9 mouse cellular contexts compared by ENCODE assay signal in the genomic region with DNA sequence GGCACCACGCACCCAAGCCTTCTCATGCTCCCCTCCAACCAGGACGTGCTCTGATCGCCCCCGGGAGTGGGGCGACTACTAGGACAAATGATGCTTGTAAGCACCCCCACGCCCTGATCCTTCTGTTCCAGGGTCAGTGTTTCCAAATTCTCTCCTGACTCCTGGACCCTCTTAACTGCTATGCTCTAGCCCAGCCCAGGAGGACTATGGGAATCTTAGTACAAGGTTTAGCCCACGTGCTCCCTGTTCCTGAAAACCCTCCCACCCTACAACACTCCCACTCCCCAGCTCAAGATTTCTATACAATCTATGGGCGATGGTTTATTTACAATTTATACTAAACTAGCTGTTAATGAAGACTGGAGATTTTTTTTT. TPM values are rescaled to one million over a fixed set of nuclear protein-coding genes. Genes with fewer than 3 reads are reported as not detected.
DNase-seq lines count a peak whose midpoint lies in the region; ATAC-seq and TF ChIP-seq lines count a peak whose summit lies in the region.
"Had no signal": no experiment of that assay in that cellular context is flagged by ENCODE, and none has a peak within 500 bp of the region (broad histone marks: within the 10 kb centered on the region; RNA-seq: fewer than 3 reads in every experiment).

No protein-coding gene starts in this region.

- H3K27me3 ChIP-seq in C2C12 (ENCODE audit: control insufficient read depth, insufficient read depth, insufficient read length) = no peaks in the 10 kb centered on the region
- no peaks in the 10 kb centered on the region for H3K27me3 ChIP-seq in forebrain, postnatal 0 days (ENCODE audit: insufficient read depth, low read length)
- H3K27me3 ChIP-seq in liver, embryonic 15.5 days = no peaks in the 10 kb centered on the region

- H3K27ac ChIP-seq in gastrocnemius, adult 2 months = peak overlapping the region; percentile 93
- H3K27ac ChIP-seq in forebrain, postnatal 0 days (ENCODE audit: low read depth, low read length) = peak overlapping the region; percentile 97; the same call in 1 of the 2 replicates
- H3K27ac ChIP-seq in liver, embryonic 15.5 days (replicated peaks) = peak overlapping the region; percentile 53; the same call in 1 of the 2 replicates

- peak overlapping the region; percentile 73 for H3K4me2 ChIP-seq in forebrain, postnatal 0 days (ENCODE audit: low read depth)
- H3K4me2 ChIP-seq in liver, embryonic 15.5 days = peak overlapping the region; percentile 92

- ATAC-seq in forebrain, postnatal 0 days = peak; percentile 19
- no peak for ATAC-seq in liver, embryonic 15.5 days (ENCODE audit: insufficient read depth)

- peaks cover 30% of the 10 kb centered on the region for H3K79me3 ChIP-seq in C2C12 (ENCODE audit: low read depth)

- H3K9ac ChIP-seq in forebrain, postnatal 0 days = peak overlapping the region; percentile 96
- H3K9ac ChIP-seq in liver, embryonic 15.5 days = peak overlapping the region; percentile 94; the same call in 1 of the 2 replicates

- peaks cover 53% of the 10 kb centered on the region for H3K36me3 ChIP-seq in C2C12 (ENCODE audit: control insufficient read depth, insufficient read depth)
- H3K36me3 ChIP-seq in forebrain, postnatal 0 days (ENCODE audit: insufficient read depth) = peaks cover 61% of the 10 kb centered on the region
- H3K36me3 ChIP-seq in liver, embryonic 15.5 days (replicated peaks) = peaks cover 82% of the 10 kb centered on the region

- no peaks in the 10 kb centered on the region for H3K9me3 ChIP-seq in forebrain, postnatal 0 days (ENCODE audit: low read length)
- H3K9me3 ChIP-seq in liver, embryonic 15.5 days (replicated peaks) = no peaks in the 10 kb centered on the region

- H3K4me1 ChIP-seq in forebrain, postnatal 0 days (ENCODE audit: insufficient read depth) = peaks cover 7% of the 10 kb centered on the region; the same call in 1 of the 2 replicates
- peaks cover 45% of the 10 kb centered on the region for H3K4me1 ChIP-seq in liver, embryonic 15.5 days (replicated peaks)

- intact Hi-C loops in gastrocnemius, adult 2 months (cut with DNase I) = no loop called here

- H3K4me3 ChIP-seq in gastrocnemius, adult 2 months = peak overlapping the region; percentile 98
- H3K4me3 ChIP-seq in C2C12 (ENCODE audit: insufficient read depth, poor library complexity, severe bottlenecking) = no peak overlapping the region
- H3K4me3 ChIP-seq in forebrain, postnatal 0 days (ENCODE audit: low read depth, low read length) = peak overlapping the region; percentile 94
- H3K4me3 ChIP-seq in liver, embryonic 15.5 days (replicated peaks) = peak overlapping the region; percentile 89

- 13% methylated on average over 8 of the region's 8 CpGs for WGBS in forebrain, postnatal 0 days
- WGBS in liver, embryonic 15.5 days (ENCODE audit: insufficient replicate concordance) = 19% methylated on average over 8 of the region's 8 CpGs

- no peak for DNase-seq in gastrocnemius, adult 2 months
- no peak for DNase-seq in gastrocnemius, postnatal 4 days (ENCODE audit: low spot score in 2 of 2)
- no peak for DNase-seq in forebrain, postnatal 0 days
- DNase-seq in spleen, postnatal 10 days (ENCODE audit: low spot score in 2 of 2) = no peak
- DNase-seq in frontal cortex, postnatal 14 days (ENCODE audit: low spot score in 2 of 2) = no peak
- no peak for DNase-seq in yolk sac, embryonic 10.5 days (ENCODE audit: low spot score)

- H3ac ChIP-seq in C2C12 (ENCODE audit: control insufficient read depth, insufficient read length, low read depth) = peak overlapping the region; percentile 27

- peaks cover 45% of the 10 kb centered on the region for H3K79me2 ChIP-seq in C2C12 (ENCODE audit: control insufficient read depth, insufficient read depth)

- TF ChIP-seq CTCF in gastrocnemius, adult 2 months (IDR thresholded peaks at IDR 0.05) = no peak
- TF ChIP-seq CTCF in C2C12 (IDR thresholded peaks at IDR 0.05; ENCODE audit: control insufficient read depth, insufficient read depth, insufficient read length) = no peak
- no peak for TF ChIP-seq CTCF in forebrain, postnatal 0 days (IDR thresholded peaks at IDR 0.05; ENCODE audit: low read depth)

TF ChIP-seq in C2C12, 6 proteins besides CTCF, POLR2A, EP300 and RAD21:
- TF ChIP-seq MYOD1 (IDR thresholded peaks at IDR 0.05; ENCODE audit: control insufficient read depth, insufficient read length, low read depth) (no peak), MAX (IDR thresholded peaks at IDR 0.05) (no peak), MYOG (IDR thresholded peaks at IDR 0.05; ENCODE audit: control insufficient read depth, extremely low read depth, insufficient read length) (no peak), CEBPB (IDR thresholded peaks at IDR 0.05; ENCODE audit: low read depth) (no peak), FOSL1 (IDR thresholded peaks at IDR 0.05; ENCODE audit: insufficient read depth, low read length, poor library complexity, severe bottlenecking) (no peak), USF1 (IDR thresholded peaks at IDR 0.05; ENCODE audit: low read depth) (no peak)

RNA-seq across cellular contexts. Expression of a gene that starts 0.3 kb away (rescaled TPM):
- 10 to 100 TPM; 11.1 to 11.5 TPM for total RNA-seq in gastrocnemius, adult 2 months (2021)
- total RNA-seq in gastrocnemius, postnatal 4 days (2021) = 10 to 100 TPM; 13.9 to 15.5 TPM
- polyA plus RNA-seq in C2C12 (2012; fragmentation: generic; extraction: Trizol) = 29.6 TPM
- 40.9 and 44.7 TPM in 2 replicates for total RNA-seq in forebrain, postnatal 0 days (2014; rRNA removed)
- 27.7 and 29.2 TPM in 2 replicates for polyA plus RNA-seq in forebrain, postnatal 0 days (2015; fragmentation: Nextera tagmentation; extraction: Ambion mirVana)
- 21.8 and 23.2 TPM in 2 replicates for polyA plus RNA-seq in liver, embryonic 15.5 days (2015; fragmentation: Nextera tagmentation; extraction: Ambion mirVana)

RNA-seq across cellular contexts. Expression of a gene that starts 13.6 kb away (rescaled TPM):
- 10 to 100 TPM; 35.0 to 40.6 TPM for total RNA-seq in gastrocnemius, adult 2 months (2021)
- 10 to 100 TPM; 35.8 to 38.8 TPM for total RNA-seq in gastrocnemius, postnatal 4 days (2021)
- polyA plus RNA-seq in C2C12 (2012; fragmentation: generic; extraction: Trizol) = 48.7 TPM
- total RNA-seq in forebrain, postnatal 0 days (2014; rRNA removed) = 45.1 and 62.6 TPM in 2 replicates
- polyA plus RNA-seq in forebrain, postnatal 0 days (2015; fragmentation: Nextera tagmentation; extraction: Ambion mirVana) = 94.0 and 97.3 TPM in 2 replicates
- polyA plus RNA-seq in liver, embryonic 15.5 days (2015; fragmentation: Nextera tagmentation; extraction: Ambion mirVana) = 24.9 and 26.1 TPM in 2 replicates

RNA-seq across cellular contexts. Expression of a gene that starts 22.1 kb away (rescaled TPM):
- under 1 TPM in 1 of 2 experiments, not detected in 1; 0.08 TPM for total RNA-seq in gastrocnemius, adult 2 months (2021)
- total RNA-seq in gastrocnemius, postnatal 4 days (2021) = under 1 TPM; 0.69 to 0.70 TPM
- not detected for polyA plus RNA-seq in C2C12 (2012; fragmentation: generic; extraction: Trizol)
- total RNA-seq in forebrain, postnatal 0 days (2014; rRNA removed) = 9.8 and 16.5 TPM in 2 replicates
- 0.18 and 0.23 TPM in 2 replicates for polyA plus RNA-seq in forebrain, postnatal 0 days (2015; fragmentation: Nextera tagmentation; extraction: Ambion mirVana)
- polyA plus RNA-seq in liver, embryonic 15.5 days (2015; fragmentation: Nextera tagmentation; extraction: Ambion mirVana) = not detected in 2 replicates

RNA-seq across cellular contexts. Expression of a gene that starts 41.6 kb away (rescaled TPM):
- total RNA-seq in gastrocnemius, adult 2 months (2021) = not detected
- total RNA-seq in gastrocnemius, postnatal 4 days (2021) = under 1 TPM in 1 of 2 experiments, not detected in 1; 0.27 TPM
- not detected for polyA plus RNA-seq in C2C12 (2012; fragmentation: generic; extraction: Trizol)
- total RNA-seq in forebrain, postnatal 0 days (2014; rRNA removed) = 1.8 TPM in 2 replicates
- 0.52 and 0.88 TPM in 2 replicates for polyA plus RNA-seq in forebrain, postnatal 0 days (2015; fragmentation: Nextera tagmentation; extraction: Ambion mirVana)
- not detected in 2 replicates for polyA plus RNA-seq in liver, embryonic 15.5 days (2015; fragmentation: Nextera tagmentation; extraction: Ambion mirVana)
- polyA plus RNA-seq: gonadal fat pad, adult 2 months had no signal

RNA-seq across cellular contexts. Expression of a gene that starts 45.7 kb away (rescaled TPM):
- total RNA-seq in gastrocnemius, adult 2 months (2021) = 1 to 10 TPM; 3.2 to 3.6 TPM
- 1 to 10 TPM; 6.7 to 6.8 TPM for total RNA-seq in gastrocnemius, postnatal 4 days (2021)
- 3.8 TPM for polyA plus RNA-seq in C2C12 (2012; fragmentation: generic; extraction: Trizol)
- total RNA-seq in forebrain, postnatal 0 days (2014; rRNA removed) = 21.5 and 29.8 TPM in 2 replicates
- polyA plus RNA-seq in forebrain, postnatal 0 days (2015; fragmentation: Nextera tagmentation; extraction: Ambion mirVana) = 5.5 and 7.5 TPM in 2 replicates
- 0.23 and 0.44 TPM in 2 replicates for polyA plus RNA-seq in liver, embryonic 15.5 days (2015; fragmentation: Nextera tagmentation; extraction: Ambion mirVana)
